Mouse (Mus musculus): ENCODE measurements around the gene Surf2. TPM values are rescaled to one million over a fixed set of nuclear protein-coding genes. Genes with fewer than 3 reads are reported as not detected.

Surf2 gene
- polyA plus RNA-seq, 1 experiment from 2014 or later = 45.7 TPM

- Histone ChIP-seq H3K27ac (no peak overlapping the region), H3K4me3 (no peak overlapping the region), H3K4me1 (no peaks in the 10 kb centered on the region), H3K27me3 (ENCODE audit: insufficient read depth, poor library complexity, severe bottlenecking) (no peaks in the 10 kb centered on the region), H3K36me3 (peaks cover 93% of the 10 kb centered on the region), H3K9me3 (no peaks in the 10 kb centered on the region)
- WGBS = 92% methylated on average over 2 of the region's 2 CpGs
- no peak for DNase-seq (ENCODE audit: low spot score)
Observed at GRCm38 (mm10) chr2:26954735-26955395, 38.7 kb downstream of the Surf2 start.

GRCm38 (mm10) chr2:26956811-26957487 is 40.8 kb downstream of the Surf2 start:
- H3K36me3 ChIP-seq = peaks cover 93% of the 10 kb centered on the region
- 91% methylated on average over 12 of the region's 12 CpGs for WGBS

GRCm38 (mm10) chr2:26957488-26957859 is 41.3 kb downstream of the Surf2 start:
- H3K27ac ChIP-seq = no peak overlapping the region
- 99% methylated on average over 2 of the region's 2 CpGs for WGBS
- no peak overlapping the region for H3K4me3 ChIP-seq
- no peaks in the 10 kb centered on the region for H3K4me1 ChIP-seq
- H3K9me3 ChIP-seq = no peaks in the 10 kb centered on the region
- H3K27me3 ChIP-seq (ENCODE audit: insufficient read depth, poor library complexity, severe bottlenecking) = no peaks in the 10 kb centered on the region
- peaks cover 93% of the 10 kb centered on the region for H3K36me3 ChIP-seq
- DNase-seq (ENCODE audit: low spot score) = no peak

More at GRCm38 (mm10) chr2:26956811-26957487, 40.8 kb downstream of the Surf2 start:
- no peak overlapping the region for H3K4me3 ChIP-seq
- H3K4me1 ChIP-seq = no peaks in the 10 kb centered on the region
- H3K27ac ChIP-seq = no peak overlapping the region
- H3K27me3 ChIP-seq (ENCODE audit: insufficient read depth, poor library complexity, severe bottlenecking) = no peaks in the 10 kb centered on the region
- no peak for DNase-seq (ENCODE audit: low spot score)
- no peaks in the 10 kb centered on the region for H3K9me3 ChIP-seq

GRCm38 (mm10) chr2:26960756-26961155 is 44.6 kb downstream of the Surf2 start:
- no peak overlapping the region for H3K27ac ChIP-seq
- WGBS = 78% methylated on average over 4 of the region's 4 CpGs
- no peak for DNase-seq (ENCODE audit: low spot score)
- H3K27me3 ChIP-seq (ENCODE audit: insufficient read depth, poor library complexity, severe bottlenecking) = no peaks in the 10 kb centered on the region
- H3K4me1 ChIP-seq = peaks cover 19% of the 10 kb centered on the region
- no peaks in the 10 kb centered on the region for H3K9me3 ChIP-seq
- peaks cover 61% of the 10 kb centered on the region for H3K36me3 ChIP-seq
- no peak overlapping the region for H3K4me3 ChIP-seq

- peak within 1 kb of the TSS; percentile 98 for H3K27ac ChIP-seq
- peak; percentile 95 for DNase-seq (ENCODE audit: low spot score)
- H3K9me3 ChIP-seq = no peaks in the 10 kb centered on the region
- WGBS = under 1% methylated on average over 50 of the region's 50 CpGs
- H3K27me3 ChIP-seq (ENCODE audit: insufficient read depth, poor library complexity, severe bottlenecking) = no peaks in the 10 kb centered on the region
- H3K36me3 ChIP-seq = peaks cover 29% of the 10 kb centered on the region
- H3K4me3 ChIP-seq = peak within 1 kb of the TSS; percentile 80
- peaks cover 19% of the 10 kb centered on the region for H3K4me1 ChIP-seq
Observed at GRCm38 (mm10) chr2:26963923-26964723, 48.0 kb downstream of the Surf2 start, which contains the start of gene Rexo4. TSS of gene Rexo4 (minus strand) at chr2:26964386.

- H3K27ac ChIP-seq = peak overlapping the region; percentile 98
- no peak for DNase-seq (ENCODE audit: low spot score)
- no peaks in the 10 kb centered on the region; the same call in 1 of the 2 replicates for H3K27me3 ChIP-seq (ENCODE audit: insufficient read depth, poor library complexity, severe bottlenecking)
- WGBS = 16% methylated on average over 14 of the region's 14 CpGs
- peaks cover 24% of the 10 kb centered on the region for H3K36me3 ChIP-seq
- no peaks in the 10 kb centered on the region for H3K9me3 ChIP-seq
- H3K4me1 ChIP-seq = peaks cover 19% of the 10 kb centered on the region
- H3K4me3 ChIP-seq = peak overlapping the region; percentile 80
Observed at GRCm38 (mm10) chr2:26964724-26965370, 48.7 kb downstream of the Surf2 start.

- Histone ChIP-seq H3K27me3 (ENCODE audit: insufficient read depth, poor library complexity, severe bottlenecking) (peaks cover under 1% of the 10 kb centered on the region), H3K4me1 (peaks cover 19% of the 10 kb centered on the region), H3K9me3 (no peaks in the 10 kb centered on the region), H3K36me3 (peaks cover 2% of the 10 kb centered on the region), H3K4me3 (no peak overlapping the region), H3K27ac (no peak overlapping the region)
- DNase-seq (ENCODE audit: low spot score) = no peak
- 81% methylated on average over 2 of the region's 2 CpGs for WGBS
Observed at GRCm38 (mm10) chr2:26967262-26967661, 51.1 kb downstream of the Surf2 start.

Other genes with a start within 250 kb of the Surf2 start
- not detected in 2 replicates for gene Lcn4, start 245.1 kb upstream of the Surf2 start, polyA plus RNA-seq (2016; fragmentation: Nextera tagmentation; extraction: Ambion mirVana)
- gene Abo, start 51.4 kb upstream of the Surf2 start, polyA plus RNA-seq (2016; fragmentation: Nextera tagmentation; extraction: Ambion mirVana) = not detected in 2 replicates
- gene Surf6, start 13.5 kb upstream of the Surf2 start, polyA plus RNA-seq (2016; fragmentation: Nextera tagmentation; extraction: Ambion mirVana) = 18.7 and 24.2 TPM in 2 replicates
- 40.7 and 55.0 TPM in 2 replicates for gene Med22, start 5.7 kb upstream of the Surf2 start, polyA plus RNA-seq (2016; fragmentation: Nextera tagmentation; extraction: Ambion mirVana)
- 425 and 513 TPM in 2 replicates for gene Rpl7a, start 5.6 kb upstream of the Surf2 start, polyA plus RNA-seq (2016; fragmentation: Nextera tagmentation; extraction: Ambion mirVana)
- 40.9 and 45.6 TPM in 2 replicates for gene Surf1, start 163 bp downstream of the Surf2 start, polyA plus RNA-seq (2016; fragmentation: Nextera tagmentation; extraction: Ambion mirVana)
- gene Surf4, start 17.6 kb downstream of the Surf2 start, polyA plus RNA-seq (2016; fragmentation: Nextera tagmentation; extraction: Ambion mirVana) = 229 and 242 TPM in 2 replicates
- gene Stkld1, start 17.7 kb downstream of the Surf2 start, polyA plus RNA-seq (2016; fragmentation: Nextera tagmentation; extraction: Ambion mirVana) = 0.15 and 0.36 TPM in 2 replicates
- gene Rexo4, start 48.0 kb downstream of the Surf2 start, polyA plus RNA-seq (2016; fragmentation: Nextera tagmentation; extraction: Ambion mirVana) = 34.5 and 46.9 TPM in 2 replicates
- 0.04 TPM in 1 of 2 replicates, not detected in the other for gene Adamts13, start 57.0 kb downstream of the Surf2 start, polyA plus RNA-seq (2016; fragmentation: Nextera tagmentation; extraction: Ambion mirVana)
- gene Cacfd1, start 93.6 kb downstream of the Surf2 start, polyA plus RNA-seq (2016; fragmentation: Nextera tagmentation; extraction: Ambion mirVana) = 48.3 and 54.5 TPM in 2 replicates
- 0.34 and 0.49 TPM in 2 replicates for gene Slc2a6, start 111.6 kb downstream of the Surf2 start, polyA plus RNA-seq (2016; fragmentation: Nextera tagmentation; extraction: Ambion mirVana)
- gene Mymk, start 155.8 kb downstream of the Surf2 start, polyA plus RNA-seq (2016; fragmentation: Nextera tagmentation; extraction: Ambion mirVana) = 0.09 TPM in 1 of 2 replicates, not detected in the other
- gene Adamtsl2, start 163.0 kb downstream of the Surf2 start, polyA plus RNA-seq (2016; fragmentation: Nextera tagmentation; extraction: Ambion mirVana) = 9.7 and 13.5 TPM in 2 replicates
- gene Fam163b, start 226.1 kb downstream of the Surf2 start, polyA plus RNA-seq (2016; fragmentation: Nextera tagmentation; extraction: Ambion mirVana) = 0.25 and 0.39 TPM in 2 replicates
- gene Dbh, start 248.9 kb downstream of the Surf2 start, polyA plus RNA-seq (2016; fragmentation: Nextera tagmentation; extraction: Ambion mirVana) = 0.21 and 0.69 TPM in 2 replicates